Mouse (Mus musculus): ENCODE measurements at regions not wholly inside any gene's neighbourhood (a gene's known extent, or its start where the extent isn't known, plus 50 kb on each side); places are given as distances from the start of the nearest gene placed in this dataset.

DNA sequence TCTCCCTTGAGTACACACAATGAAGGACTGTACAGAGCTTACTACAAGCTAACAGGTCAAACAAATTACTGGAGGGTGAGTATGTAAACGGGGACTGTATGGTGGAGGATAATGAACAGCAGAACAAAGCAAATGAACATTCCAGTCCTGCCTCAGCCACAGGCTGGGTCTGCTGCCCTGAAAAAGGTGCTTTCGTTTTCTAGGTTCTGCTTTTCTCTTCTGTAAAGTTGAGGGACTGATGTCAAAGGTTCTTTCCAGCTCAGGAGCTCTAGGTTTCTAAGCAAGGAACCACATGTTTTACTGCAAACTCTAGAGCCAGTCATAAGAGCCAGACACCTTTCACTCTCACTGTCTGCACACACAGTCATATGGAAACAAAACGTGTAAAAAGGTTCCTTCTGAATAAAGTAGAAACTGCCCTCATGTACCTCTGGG, 106.1 kb upstream of the Ahr start:
- Histone ChIP-seq H3K9me3 (replicated peaks) (no peaks in the 10 kb centered on the region), H3K4me1 (replicated peaks) (0 out of 2 replicates have a peak, but pooled peaks cover under 1% of the 10 kb centered on the region), H3K36me3 (no peaks in the 10 kb centered on the region), H3K27ac (ENCODE audit: poor library complexity, severe bottlenecking) (no peak overlapping the region), H3K4me3 (no peak overlapping the region), H3K9ac (no peak overlapping the region), H3K27me3 (replicated peaks) (no peaks in the 10 kb centered on the region), H3K4me2 (no peak overlapping the region)
- ATAC-seq (ENCODE audit: insufficient number of reproducible peaks, low FRiP score): no peak
- 65% methylated on average over 3 of the region's 3 CpGs for WGBS

DNA sequence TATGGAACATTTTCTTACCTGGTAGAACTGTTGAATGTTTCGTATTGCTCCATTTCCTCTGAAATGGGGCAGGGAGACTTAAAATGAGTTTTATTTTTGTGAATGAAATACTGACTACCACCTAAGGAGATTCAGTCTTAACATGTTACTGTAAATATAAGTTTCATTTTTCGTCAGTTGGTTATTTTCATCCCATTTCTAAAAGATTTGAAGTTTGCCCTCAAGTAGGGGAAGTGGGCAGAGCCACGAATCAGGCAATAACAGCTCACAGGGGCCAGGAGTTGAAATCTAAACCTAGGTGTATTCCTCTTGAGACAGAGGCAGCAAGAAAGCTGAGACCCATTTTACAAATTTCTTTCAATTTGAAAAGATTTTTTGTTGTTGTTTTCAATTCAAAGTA, 88.6 kb upstream of the Ahr start:
- H3K4me3 ChIP-seq: no peak overlapping the region
- H3K4me1 ChIP-seq (replicated peaks): no peaks in the 10 kb centered on the region
- 61% methylated on average over 3 of the region's 3 CpGs for WGBS
- H3K9me3 ChIP-seq (replicated peaks): no peaks in the 10 kb centered on the region
- ATAC-seq (ENCODE audit: insufficient number of reproducible peaks, low FRiP score): no peak
- H3K9ac ChIP-seq: no peak overlapping the region
- H3K4me2 ChIP-seq: no peak overlapping the region
- H3K36me3 ChIP-seq: no peaks in the 10 kb centered on the region
- H3K27ac ChIP-seq (ENCODE audit: poor library complexity, severe bottlenecking): no peak overlapping the region
- no peaks in the 10 kb centered on the region for H3K27me3 ChIP-seq (replicated peaks)

- Histone ChIP-seq H3K27ac (ENCODE audit: poor library complexity, severe bottlenecking) (no peak overlapping the region), H3K4me2 (no peak overlapping the region), H3K9ac (no peak overlapping the region), H3K4me3 (no peak overlapping the region), H3K36me3 (no peaks in the 10 kb centered on the region), H3K4me1 (replicated peaks) (no peaks in the 10 kb centered on the region), H3K27me3 (replicated peaks) (no peaks in the 10 kb centered on the region), H3K9me3 (replicated peaks) (no peaks in the 10 kb centered on the region)
- no peak for ATAC-seq (ENCODE audit: insufficient number of reproducible peaks, low FRiP score)
- 45% methylated on average over 4 of the region's 4 CpGs for WGBS
These were observed 80.0 kb upstream of the Ahr start for GRCm38 (mm10) chr12:35614885-35615284.

- Histone ChIP-seq H3K9ac (no peak overlapping the region), H3K4me3 (no peak overlapping the region), H3K36me3 (no peaks in the 10 kb centered on the region), H3K9me3 (replicated peaks) (no peaks in the 10 kb centered on the region), H3K4me2 (no peak overlapping the region), H3K27me3 (replicated peaks) (no peaks in the 10 kb centered on the region), H3K27ac (ENCODE audit: poor library complexity, severe bottlenecking) (no peak overlapping the region), H3K4me1 (replicated peaks) (no peaks in the 10 kb centered on the region)
- WGBS: 81% methylated on average over 1 of the region's 1 CpGs
- ATAC-seq (ENCODE audit: insufficient number of reproducible peaks, low FRiP score): no peak
These were observed 72.8 kb upstream of the Ahr start for GRCm38 (mm10) chr12:35607652-35608051.

DNA sequence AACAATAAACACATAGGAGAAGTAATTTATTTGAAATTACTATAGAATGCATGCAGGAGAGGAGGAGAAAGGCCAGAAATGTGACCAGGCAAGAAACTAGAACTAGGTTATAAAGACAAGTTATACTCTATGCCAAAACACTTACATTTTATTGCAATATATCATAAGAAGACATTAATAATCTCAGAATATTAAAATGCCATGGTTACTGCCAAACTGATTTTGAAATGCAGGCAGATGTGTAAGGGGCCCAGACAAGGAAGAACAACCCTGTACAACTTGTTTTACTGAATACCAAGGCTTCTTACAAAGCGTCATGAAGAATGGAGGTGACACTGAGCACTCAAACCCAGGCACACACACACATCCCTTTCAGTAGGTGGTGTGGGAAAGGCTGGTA, 68.9 kb upstream of the Ahr start:
- WGBS: 81% methylated on average over 1 of the region's 1 CpGs
- Histone ChIP-seq H3K27ac (ENCODE audit: poor library complexity, severe bottlenecking) (no peak overlapping the region), H3K36me3 (no peaks in the 10 kb centered on the region), H3K9me3 (replicated peaks) (no peaks in the 10 kb centered on the region), H3K4me2 (no peak overlapping the region), H3K9ac (no peak overlapping the region), H3K4me1 (replicated peaks) (no peaks in the 10 kb centered on the region), H3K27me3 (replicated peaks) (no peaks in the 10 kb centered on the region), H3K4me3 (no peak overlapping the region)
- no peak for ATAC-seq (ENCODE audit: insufficient number of reproducible peaks, low FRiP score)

GRCm38 (mm10) chr12:35602589-35602988, 67.8 kb upstream of the Ahr start:
- Histone ChIP-seq H3K4me1 (replicated peaks) (no peaks in the 10 kb centered on the region), H3K4me3 (no peak overlapping the region), H3K36me3 (no peaks in the 10 kb centered on the region), H3K9ac (no peak overlapping the region), H3K27me3 (replicated peaks) (no peaks in the 10 kb centered on the region), H3K4me2 (no peak overlapping the region), H3K27ac (ENCODE audit: poor library complexity, severe bottlenecking) (no peak overlapping the region), H3K9me3 (replicated peaks) (no peaks in the 10 kb centered on the region)
- ATAC-seq (ENCODE audit: insufficient number of reproducible peaks, low FRiP score): no peak
- WGBS: 89% methylated on average over 3 of the region's 3 CpGs

- H3K4me2 ChIP-seq: no peak overlapping the region
- H3K4me1 ChIP-seq (replicated peaks): no peaks in the 10 kb centered on the region
- 29% methylated on average over 9 of the region's 9 CpGs for WGBS
- no peak overlapping the region for H3K9ac ChIP-seq
- H3K36me3 ChIP-seq: no peaks in the 10 kb centered on the region
- no peak overlapping the region for H3K27ac ChIP-seq (ENCODE audit: poor library complexity, severe bottlenecking)
- no peak overlapping the region for H3K4me3 ChIP-seq
- no peak for ATAC-seq (ENCODE audit: insufficient number of reproducible peaks, low FRiP score)
- no peaks in the 10 kb centered on the region for H3K9me3 ChIP-seq (replicated peaks)
- no peaks in the 10 kb centered on the region for H3K27me3 ChIP-seq (replicated peaks)
These were observed 63.5 kb upstream of the Ahr start for GRCm38 (mm10) chr12:35598298-35598697.

DNA sequence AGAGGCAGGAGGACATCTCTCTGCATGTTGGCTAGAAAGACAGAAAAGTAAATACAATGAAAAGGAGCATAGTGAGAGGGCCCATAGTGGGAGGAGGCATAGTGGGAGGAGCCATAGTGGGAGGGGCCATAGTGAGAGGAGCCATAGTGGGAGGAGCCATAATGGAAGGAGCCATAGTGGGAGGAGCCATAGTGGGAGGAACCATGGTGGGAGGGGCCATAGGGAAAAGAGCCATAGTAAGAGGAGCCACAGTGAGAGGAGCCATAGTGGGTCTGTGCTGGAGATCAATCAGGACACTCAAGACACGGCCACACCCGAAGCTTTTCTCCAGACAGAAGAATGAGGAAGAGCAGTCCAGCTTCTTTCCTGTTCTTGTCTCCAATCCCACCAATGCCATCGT, 58.0 kb upstream of the Ahr start:
- no peak overlapping the region for H3K4me2 ChIP-seq
- ATAC-seq (ENCODE audit: insufficient number of reproducible peaks, low FRiP score): no peak
- no peaks in the 10 kb centered on the region for H3K9me3 ChIP-seq (replicated peaks)
- H3K27me3 ChIP-seq (replicated peaks): no peaks in the 10 kb centered on the region
- no peaks in the 10 kb centered on the region for H3K36me3 ChIP-seq
- no peak overlapping the region for H3K9ac ChIP-seq
- H3K4me1 ChIP-seq (replicated peaks): no peaks in the 10 kb centered on the region
- 82% methylated on average over 3 of the region's 3 CpGs for WGBS
- H3K27ac ChIP-seq (ENCODE audit: poor library complexity, severe bottlenecking): no peak overlapping the region
- no peak overlapping the region for H3K4me3 ChIP-seq

Measured in heart, embryonic 12.5 days (tissue).